Mouse (Mus musculus) bone marrow, adult 2 months (tissue): ENCODE data around the gene Wdr4.

Experiments used
- CTCF ChIP-seq: fragments of 200-500 bp; IDR thresholded peaks from 2 replicates; pipeline ENCODE4 v1.5.1; 2011; ENCODE audit warnings: low read length, control low read depth; ENCODE audit not compliant: control insufficient read depth, insufficient read depth
- POLR2A ChIP-seq: fragments of 200-500 bp; IDR thresholded peaks from 2 replicates; pipeline ENCODE4 v1.6.1; 2011; ENCODE audit warnings: low read depth, mild to moderate bottlenecking, control low read depth, low read length, borderline replicate concordance; ENCODE audit not compliant: control insufficient read depth

DNA sequence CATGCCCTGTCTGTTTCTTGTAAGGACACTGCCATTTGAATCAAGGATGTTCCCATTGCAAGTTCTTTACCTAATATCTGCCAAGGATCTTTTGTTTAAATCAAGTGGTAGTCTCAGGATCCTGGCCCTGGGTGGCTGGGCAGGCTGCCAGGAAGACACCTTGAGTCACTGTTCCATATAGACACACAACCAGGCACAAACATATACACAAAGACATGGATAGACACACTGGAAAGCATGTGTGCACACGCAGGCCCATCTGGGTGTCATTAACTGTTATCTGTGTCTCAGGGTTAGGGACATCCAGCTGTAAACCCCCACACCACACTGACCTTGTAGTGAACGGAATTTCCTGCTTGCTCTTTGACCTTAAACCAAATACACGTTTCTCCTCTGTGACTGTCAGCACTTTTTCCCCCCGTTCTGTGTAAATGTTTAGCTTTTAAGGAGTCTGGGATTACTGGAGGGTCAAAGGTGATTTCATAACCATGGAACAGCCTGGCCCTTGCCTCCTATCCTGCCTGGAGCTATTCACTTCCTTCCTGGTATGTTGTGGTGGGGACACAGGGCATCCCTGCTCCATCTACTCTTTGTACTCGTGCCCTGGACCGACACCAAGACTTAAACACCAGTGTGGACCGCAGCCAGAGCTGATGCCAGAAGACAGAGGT lies 74.6 kb downstream of the Wdr4 start:
- TF ChIP-seq CTCF, result no peak
- TF ChIP-seq POLR2A, result no peak
